Mouse (Mus musculus) embryonic facial prominence, embryonic 14.5 days (tissue): Measurements from ENCODE around the gene Arid5b. TPM values are rescaled to one million over a fixed set of nuclear protein-coding genes. Genes with fewer than 3 reads are reported as not detected.
A peak's percentile ranks its signal among the peaks of the same experiment; 100 is the strongest.

Experiments
- ATAC-seq: fragments of 200-750 bp; cut with Nextera tagmentation; 2 replicates; pipeline ENCODE4 v1.8.0; 2017; ENCODE audit warnings: low read depth, moderate number of reproducible peaks, moderate TSS enrichment
- DNase-seq: peaks from one replicate; pipeline ENCODE4 v3.0.0-alpha.2; 2015; ENCODE audit warnings: low spot score
- H3K27ac ChIP-seq: fragments of 300-500 bp; sonication (generic); replicated peaks from 2 replicates; pipeline ENCODE4 v1.5.1; 2014; ENCODE audit warnings: low read depth, mild to moderate bottlenecking, low read length, moderate library complexity
- H3K27me3 ChIP-seq: fragments of 300-500 bp; sonication (generic); replicated peaks from 2 replicates; pipeline ENCODE4 v1.6.1; 2014; ENCODE audit warnings: low read length; ENCODE audit not compliant: control insufficient read depth, insufficient read depth
- H3K36me3 ChIP-seq: fragments of 300-500 bp; sonication (generic); 2 replicates; pipeline ENCODE4 v1.6.1; 2014; ENCODE audit warnings: low read length, mixed read lengths; ENCODE audit not compliant: control insufficient read depth, insufficient read depth
- H3K4me1 ChIP-seq: fragments of 300-500 bp; sonication (generic); 2 replicates; pipeline ENCODE4 v1.6.1; 2014; ENCODE audit warnings: antibody characterized with exemption, low read length; ENCODE audit not compliant: control insufficient read depth, insufficient read depth
- H3K4me2 ChIP-seq: fragments of 300-500 bp; sonication (generic); 2 replicates; pipeline ENCODE4 v1.6.1; 2014; ENCODE audit warnings: low read depth, mild to moderate bottlenecking, low read length, moderate library complexity, mixed read lengths
- H3K4me3 ChIP-seq: fragments of 300-500 bp; sonication (generic); 2 replicates; pipeline ENCODE4 v1.5.1; 2014; ENCODE audit warnings: low read depth, mild to moderate bottlenecking, low read length
- H3K9ac ChIP-seq: fragments of 300-500 bp; sonication (generic); 2 replicates; pipeline ENCODE4 v1.6.1; 2014; ENCODE audit warnings: low read depth, mild to moderate bottlenecking, low read length, moderate library complexity, mixed read lengths
- H3K9me3 ChIP-seq: fragments of 300-500 bp; sonication (generic); 2 replicates; pipeline ENCODE4 v1.6.1; 2016; ENCODE audit warnings: low read length; ENCODE audit not compliant: control insufficient read depth
- WGBS: fragments of 180-500 bp; shearing (Covaris S2); extraction: QIAGEN DNeasy Blood & Tissue Kit; methylation state at CpG from one replicate; pipeline ENCODE4 v1.1.7; 2014; 5-methylcytosine and 5-hydroxymethylcytosine counted together
- polyA plus RNA-seq: library from polyadenylated mRNA; unstranded; fragments of >200 nt; fragmentation: Nextera tagmentation; extraction: Ambion mirVana; gene quantifications from 2 replicates; pipeline ENCODE4 v1.2.1, GENCODE M21; 2014

The Arid5b gene
- polyA plus RNA-seq, 1 experiment from 2014 or later: 34.4 TPM

GRCm38 (mm10) chr10:68276350-68276975 is 2.1 kb downstream of the Arid5b start:
- H3K27me3 ChIP-seq: no peaks in the 10 kb centered on the region
- ATAC-seq (peak; percentile 79), DNase-seq (peak; percentile 93)
- peaks cover 13% of the 10 kb centered on the region for H3K4me1 ChIP-seq
- H3K9ac ChIP-seq: peak overlapping the region; percentile 80
- H3K36me3 ChIP-seq: peaks cover 26% of the 10 kb centered on the region
- peak overlapping the region; percentile 71 for H3K4me3 ChIP-seq
- H3K4me2 ChIP-seq: peak overlapping the region; percentile 87
- peak overlapping the region; percentile 93 for H3K27ac ChIP-seq
- 1% methylated on average over 27 of the region's 29 CpGs for WGBS
- no peaks in the 10 kb centered on the region for H3K9me3 ChIP-seq

- H3K4me3 ChIP-seq: peak overlapping the region; percentile 71
- peaks cover 38% of the 10 kb centered on the region for H3K36me3 ChIP-seq
- 15% methylated on average over 18 of the region's 18 CpGs for WGBS
- H3K9ac ChIP-seq: peak overlapping the region; percentile 10; the same call in 1 of the 2 replicates
- H3K27ac ChIP-seq: peak overlapping the region; percentile 93
- no peaks in the 10 kb centered on the region for H3K27me3 ChIP-seq
- H3K9me3 ChIP-seq: no peaks in the 10 kb centered on the region
- DNase-seq: peak; percentile 79
- H3K4me1 ChIP-seq: peaks cover 6% of the 10 kb centered on the region
- peak overlapping the region; percentile 87 for H3K4me2 ChIP-seq
- no peak for ATAC-seq
These were observed 3.4 kb downstream of the Arid5b start for GRCm38 (mm10) chr10:68274900-68275760.

- Histone ChIP-seq H3K9ac (no peak overlapping the region), H3K27me3 (no peaks in the 10 kb centered on the region), H3K9me3 (no peaks in the 10 kb centered on the region), H3K36me3 (peaks cover 45% of the 10 kb centered on the region), H3K4me2 (no peak overlapping the region), H3K4me1 (peaks cover 7% of the 10 kb centered on the region; the same call in 1 of the 2 replicates), H3K27ac (no peak overlapping the region), H3K4me3 (no peak overlapping the region)
- no peak for DNase-seq
- WGBS: 89% methylated on average over 10 of the region's 10 CpGs
- no peak for ATAC-seq
These were observed 8.8 kb downstream of the Arid5b start for GRCm38 (mm10) chr10:68269789-68270188.

GRCm38 (mm10) chr10:68268629-68269028 is 9.9 kb downstream of the Arid5b start:
- DNase-seq (no peak), ATAC-seq (no peak)
- no peaks in the 10 kb centered on the region for H3K9me3 ChIP-seq
- H3K4me2 ChIP-seq: no peak overlapping the region
- 72% methylated on average over 5 of the region's 5 CpGs for WGBS
- no peak overlapping the region for H3K27ac ChIP-seq
- H3K36me3 ChIP-seq: peaks cover 40% of the 10 kb centered on the region
- H3K4me3 ChIP-seq: no peak overlapping the region
- no peaks in the 10 kb centered on the region for H3K27me3 ChIP-seq
- peaks cover 7% of the 10 kb centered on the region; the same call in 1 of the 2 replicates for H3K4me1 ChIP-seq
- no peak overlapping the region for H3K9ac ChIP-seq

- DNase-seq (no peak), ATAC-seq (no peak)
- Histone ChIP-seq H3K9ac (no peak overlapping the region), H3K9me3 (no peaks in the 10 kb centered on the region), H3K36me3 (peaks cover 10% of the 10 kb centered on the region; the same call in 1 of the 2 replicates), H3K4me3 (no peak overlapping the region), H3K4me2 (no peak overlapping the region), H3K27me3 (no peaks in the 10 kb centered on the region), H3K27ac (no peak overlapping the region), H3K4me1 (peaks cover 7% of the 10 kb centered on the region; the same call in 1 of the 2 replicates)
- WGBS: 86% methylated on average over 10 of the region's 10 CpGs
These were observed 14.4 kb downstream of the Arid5b start for GRCm38 (mm10) chr10:68263969-68264688.

- no peak overlapping the region for H3K9ac ChIP-seq
- DNase-seq (no peak), ATAC-seq (no peak)
- H3K4me2 ChIP-seq: no peak overlapping the region
- peaks cover 2% of the 10 kb centered on the region; the same call in 1 of the 2 replicates for H3K4me1 ChIP-seq
- 90% methylated on average over 9 of the region's 9 CpGs for WGBS
- no peak overlapping the region for H3K4me3 ChIP-seq
- H3K27ac ChIP-seq: no peak overlapping the region
- no peaks in the 10 kb centered on the region for H3K9me3 ChIP-seq
- peaks cover 12% of the 10 kb centered on the region; the same call in 1 of the 2 replicates for H3K36me3 ChIP-seq
- no peaks in the 10 kb centered on the region for H3K27me3 ChIP-seq
These were observed 15.1 kb downstream of the Arid5b start for GRCm38 (mm10) chr10:68263296-68263968.

- ATAC-seq (no peak), DNase-seq (no peak)
- 41% methylated on average over 4 of the region's 4 CpGs for WGBS
- Histone ChIP-seq H3K9ac (no peak overlapping the region), H3K4me3 (no peak overlapping the region), H3K4me2 (no peak overlapping the region), H3K4me1 (0 out of 2 replicates have a peak, but pooled peaks cover 3% of the 10 kb centered on the region), H3K27me3 (no peaks in the 10 kb centered on the region), H3K9me3 (no peaks in the 10 kb centered on the region), H3K27ac (no peak overlapping the region), H3K36me3 (peaks cover 10% of the 10 kb centered on the region; the same call in 1 of the 2 replicates)
These were observed 18.9 kb downstream of the Arid5b start for GRCm38 (mm10) chr10:68259601-68260000.
